Mouse (Mus musculus) olfactory bulb, adult 2 months (tissue): ENCODE results near the gene Cacna1c.

Source experiments
- CTCF ChIP-seq: fragments of 200-500 bp; IDR thresholded peaks from 2 replicates; pipeline ENCODE4 v1.5.1; 2012; ENCODE audit warnings: low read depth, mild to moderate bottlenecking, low read length, moderate library complexity; ENCODE audit not compliant: insufficient read depth
- POLR2A ChIP-seq: fragments of 200-500 bp; IDR thresholded peaks from 2 replicates; pipeline ENCODE4 v1.6.1; 2012; ENCODE audit warnings: mild to moderate bottlenecking, low read depth, low read length, moderate library complexity; ENCODE audit not compliant: insufficient read depth

DNA sequence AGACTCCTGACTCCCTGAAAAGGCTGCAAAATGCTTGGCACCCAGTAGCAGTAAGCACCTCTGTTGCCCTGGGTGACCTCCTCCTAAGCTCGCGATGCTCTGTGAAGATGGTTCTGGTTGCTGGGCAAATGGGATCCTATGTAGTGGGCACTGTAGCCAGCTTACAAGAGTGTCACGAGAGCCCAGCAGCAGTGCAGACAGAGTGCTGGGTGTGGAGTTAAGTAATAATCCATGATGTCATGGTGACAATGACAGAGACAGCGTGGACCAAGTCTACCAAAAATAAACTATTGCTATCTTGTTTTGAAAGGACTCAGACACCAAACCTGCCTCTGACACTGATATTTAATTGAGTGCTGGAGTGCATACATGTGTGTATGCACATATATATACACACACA is 5.4 kb upstream of the Cacna1c start:
- TF ChIP-seq CTCF (no peak), POLR2A (no peak)
